Mouse (Mus musculus) intestine, embryonic 14.5 days (tissue): ENCODE measurements at regions not wholly inside any gene's neighbourhood (a gene's known extent, or its start where the extent isn't known, plus 50 kb on each side); places are given as distances from the start of the nearest gene placed in this dataset.

Experiments used
- ATAC-seq: fragments of 200-750 bp; cut with Nextera tagmentation; replicated peaks from 2 replicates; pipeline ENCODE4 v1.8.0; 2017; ENCODE audit warnings: low read depth, moderate number of reproducible peaks, moderate TSS enrichment, moderate library complexity; ENCODE audit not compliant: low FRiP score, low TSS enrichment
- DNase-seq: peaks from one replicate; pipeline ENCODE4 v3.0.0-alpha.2; 2018; ENCODE audit warnings: low spot score
- H3K27ac ChIP-seq: fragments of 300-500 bp; sonication (generic); 2 replicates; pipeline ENCODE4 v1.5.1; 2014; ENCODE audit warnings: low read depth, mild to moderate bottlenecking, control low read depth
- H3K27me3 ChIP-seq: fragments of 300-500 bp; sonication (generic); replicated peaks from 2 replicates; pipeline ENCODE4 v1.6.1; 2014; ENCODE audit warnings: low read length, control low read depth; ENCODE audit not compliant: control insufficient read depth, insufficient read depth
- H3K36me3 ChIP-seq: fragments of 300-500 bp; sonication (generic); 2 replicates; pipeline ENCODE4 v1.6.1; 2014; ENCODE audit warnings: low read length, control low read depth; ENCODE audit not compliant: control insufficient read depth, insufficient read depth
- H3K4me1 ChIP-seq: fragments of 300-500 bp; sonication (generic); replicated peaks from 2 replicates; pipeline ENCODE4 v1.6.1; 2014; ENCODE audit warnings: low read length, control low read depth, mixed read lengths; ENCODE audit not compliant: control insufficient read depth, insufficient read depth
- H3K4me2 ChIP-seq: fragments of 300-500 bp; sonication (generic); 2 replicates; pipeline ENCODE4 v1.6.1; 2014; ENCODE audit warnings: low read length
- H3K4me3 ChIP-seq: fragments of 300-500 bp; sonication (generic); 2 replicates; pipeline ENCODE4 v1.5.1; 2014; ENCODE audit warnings: low read depth, low read length, control low read depth, mixed read lengths
- H3K9ac ChIP-seq: fragments of 300-500 bp; sonication (generic); 2 replicates; pipeline ENCODE4 v1.6.1; 2014; ENCODE audit warnings: mild to moderate bottlenecking, low read length
- H3K9me3 ChIP-seq: fragments of 300-500 bp; sonication (generic); 2 replicates; pipeline ENCODE4 v1.6.1; 2016; ENCODE audit warnings: low read length, control low read depth; ENCODE audit not compliant: control insufficient read depth
- WGBS: fragments of 180-500 bp; shearing (Covaris S2); extraction: QIAGEN DNeasy Blood & Tissue Kit; methylation state at CpG from one replicate; pipeline ENCODE4 v1.1.7; 2014; 5-methylcytosine and 5-hydroxymethylcytosine counted together

DNA sequence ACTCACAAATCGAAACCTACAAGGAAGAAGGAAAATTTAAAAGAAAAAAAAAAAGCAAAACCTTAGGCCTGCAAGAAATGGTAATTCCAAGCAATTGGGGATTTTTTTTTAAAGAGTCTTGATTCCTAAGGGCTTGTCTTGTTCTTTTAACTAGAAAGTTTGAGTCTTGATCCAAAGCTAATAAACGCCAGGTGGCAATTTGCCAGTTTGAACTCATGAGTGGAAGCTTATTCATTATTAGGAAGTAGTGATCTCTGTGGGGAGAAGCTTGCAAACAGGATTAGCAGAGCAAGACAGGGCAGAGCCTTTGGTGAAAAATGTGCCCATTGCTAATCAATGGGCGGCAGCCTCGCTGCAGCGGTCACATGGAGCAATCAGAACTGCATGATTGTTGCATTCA lies 305.6 kb upstream of the Onecut1 start:
- Histone ChIP-seq H3K27ac (no peak overlapping the region), H3K4me2 (no peak overlapping the region), H3K9ac (no peak overlapping the region), H3K4me3 (no peak overlapping the region), H3K27me3 (no peaks in the 10 kb centered on the region), H3K4me1 (no peaks in the 10 kb centered on the region), H3K36me3 (no peaks in the 10 kb centered on the region), H3K9me3 (no peaks in the 10 kb centered on the region)
- DNase-seq (no peak), ATAC-seq (no peak)
- 81% methylated on average over 5 of the region's 5 CpGs for WGBS

DNA sequence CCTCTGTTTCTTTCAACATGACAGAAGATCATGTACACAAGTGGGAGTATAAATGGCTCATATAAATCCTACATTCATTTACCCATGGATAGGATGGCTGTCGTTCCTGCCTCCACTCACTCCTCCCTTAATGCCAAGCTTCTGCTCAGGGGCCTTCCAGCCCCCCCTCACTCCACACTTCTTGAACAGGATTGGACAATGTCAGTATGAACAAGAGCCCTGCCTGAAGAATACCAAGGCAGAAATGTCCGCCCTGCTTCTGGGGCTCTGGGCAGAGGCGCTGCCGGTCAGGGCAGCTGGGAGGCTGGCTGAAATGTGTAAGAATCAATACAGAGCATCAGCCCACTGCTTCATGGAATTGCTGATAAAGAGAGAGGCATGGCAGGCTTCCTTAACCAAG lies 269.0 kb upstream of the Onecut1 start:
- Histone ChIP-seq H3K27ac (no peak overlapping the region), H3K9ac (no peak overlapping the region), H3K4me2 (no peak overlapping the region), H3K4me3 (no peak overlapping the region), H3K4me1 (no peaks in the 10 kb centered on the region), H3K27me3 (no peaks in the 10 kb centered on the region), H3K36me3 (no peaks in the 10 kb centered on the region), H3K9me3 (no peaks in the 10 kb centered on the region)
- WGBS: 67% methylated on average over 4 of the region's 4 CpGs
- no peak for DNase-seq
- no peak for ATAC-seq

GRCm38 (mm10) chr9:74593970-74594369 lies 267.8 kb upstream of the Onecut1 start:
- WGBS: 91% methylated on average over 4 of the region's 4 CpGs
- no peak overlapping the region for H3K9ac ChIP-seq
- no peaks in the 10 kb centered on the region for H3K9me3 ChIP-seq
- no peak overlapping the region for H3K4me2 ChIP-seq
- DNase-seq: no peak
- no peak overlapping the region for H3K4me3 ChIP-seq
- H3K27me3 ChIP-seq: no peaks in the 10 kb centered on the region
- no peak overlapping the region for H3K27ac ChIP-seq
- H3K4me1 ChIP-seq: no peaks in the 10 kb centered on the region
- ATAC-seq: no peak
- no peaks in the 10 kb centered on the region for H3K36me3 ChIP-seq

DNA sequence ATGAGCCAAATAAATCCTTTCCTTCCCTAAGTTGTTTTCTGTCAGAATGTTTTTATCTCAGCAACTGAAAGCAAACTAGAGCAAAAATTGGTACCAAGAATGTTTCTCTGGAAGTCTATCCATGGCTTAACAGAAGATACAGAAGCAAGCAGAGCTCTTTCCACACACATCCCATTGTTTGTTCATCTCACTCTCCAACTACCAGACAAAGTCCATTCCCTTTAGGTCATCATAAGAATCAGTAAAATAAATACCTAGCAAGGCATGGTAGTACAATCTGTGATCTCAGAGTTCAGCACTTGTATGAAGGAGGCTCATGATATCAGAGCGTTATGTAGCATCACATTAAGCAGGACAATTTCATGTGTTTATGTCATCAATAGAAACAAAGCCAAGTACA lies 257.3 kb upstream of the Onecut1 start:
- no peaks in the 10 kb centered on the region for H3K9me3 ChIP-seq
- H3K4me2 ChIP-seq: no peak overlapping the region
- no peak for DNase-seq
- no peaks in the 10 kb centered on the region for H3K4me1 ChIP-seq
- ATAC-seq: no peak
- no peaks in the 10 kb centered on the region for H3K36me3 ChIP-seq
- H3K9ac ChIP-seq: no peak overlapping the region
- no peak overlapping the region for H3K4me3 ChIP-seq
- no peaks in the 10 kb centered on the region for H3K27me3 ChIP-seq
- 95% methylated on average over 1 of the region's 1 CpGs for WGBS
- no peak overlapping the region for H3K27ac ChIP-seq

- no peak for ATAC-seq
Observed at GRCm38 (mm10) chr9:74621957-74622356, 239.8 kb upstream of the Onecut1 start.

DNA sequence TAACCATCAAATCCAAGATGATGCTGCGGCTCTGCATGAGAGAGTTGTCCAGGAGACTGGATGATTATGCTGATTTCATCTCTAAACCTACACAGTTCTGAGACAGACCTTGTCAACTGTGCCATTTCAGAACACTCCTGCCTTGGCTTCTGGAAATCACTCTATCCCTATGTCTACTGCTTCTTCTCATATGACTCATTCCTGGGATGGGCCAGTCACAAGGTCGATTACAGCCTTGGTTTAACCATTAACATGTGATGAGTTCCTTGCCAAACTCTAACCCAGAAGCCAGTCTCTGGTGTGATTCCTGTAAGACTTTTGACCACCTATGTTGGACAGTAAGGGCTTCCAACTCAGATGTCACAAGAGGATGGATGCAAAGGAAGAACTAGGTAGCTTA lies 216.3 kb upstream of the Onecut1 start:
- Histone ChIP-seq H3K36me3 (no peaks in the 10 kb centered on the region), H3K4me1 (no peaks in the 10 kb centered on the region), H3K27me3 (no peaks in the 10 kb centered on the region), H3K4me3 (no peak overlapping the region), H3K9ac (no peak overlapping the region), H3K9me3 (no peaks in the 10 kb centered on the region), H3K27ac (no peak overlapping the region), H3K4me2 (no peak overlapping the region)
- 72% methylated on average over 2 of the region's 2 CpGs for WGBS
- DNase-seq (no peak), ATAC-seq (no peak)

More at GRCm38 (mm10) chr9:74621957-74622356, 239.8 kb upstream of the Onecut1 start:
- Histone ChIP-seq H3K27ac (no peak overlapping the region), H3K27me3 (no peaks in the 10 kb centered on the region), H3K9me3 (no peaks in the 10 kb centered on the region), H3K4me2 (no peak overlapping the region), H3K9ac (no peak overlapping the region), H3K4me1 (no peaks in the 10 kb centered on the region), H3K4me3 (no peak overlapping the region), H3K36me3 (no peaks in the 10 kb centered on the region)
- DNase-seq: no peak

GRCm38 (mm10) chr9:74650036-74650435 lies 211.7 kb upstream of the Onecut1 start:
- Histone ChIP-seq H3K4me2 (no peak overlapping the region), H3K27me3 (no peaks in the 10 kb centered on the region), H3K36me3 (no peaks in the 10 kb centered on the region), H3K9me3 (no peaks in the 10 kb centered on the region), H3K27ac (no peak overlapping the region), H3K4me1 (no peaks in the 10 kb centered on the region), H3K4me3 (no peak overlapping the region), H3K9ac (no peak overlapping the region)
- DNase-seq (no peak), ATAC-seq (no peak)
- 52% methylated on average over 5 of the region's 5 CpGs for WGBS

DNA sequence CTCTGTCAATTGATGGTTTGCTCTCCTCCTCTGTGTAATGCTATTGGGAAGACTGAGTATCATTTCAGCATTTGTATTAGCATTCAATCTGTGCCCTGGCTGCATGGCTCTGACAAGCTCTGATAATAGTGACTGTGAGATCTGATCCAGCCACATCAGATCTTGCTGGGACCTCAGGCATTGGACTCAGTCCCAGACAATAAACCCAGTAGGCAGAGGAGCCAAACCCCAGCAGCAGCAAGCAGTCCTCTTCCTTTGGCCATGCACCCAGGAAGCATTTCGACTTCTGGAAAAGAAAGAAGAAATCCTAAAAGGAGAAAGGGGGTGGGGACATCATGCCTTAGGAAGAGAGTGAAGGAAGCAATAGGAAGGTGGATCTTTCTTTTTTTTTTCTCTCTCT lies 205.8 kb upstream of the Onecut1 start:
- H3K27me3 ChIP-seq: no peaks in the 10 kb centered on the region
- DNase-seq (no peak), ATAC-seq (no peak)
- H3K4me2 ChIP-seq: no peak overlapping the region
- H3K9ac ChIP-seq: no peak overlapping the region
- 75% methylated on average over 1 of the region's 1 CpGs for WGBS
- no peak overlapping the region for H3K4me3 ChIP-seq
- no peak overlapping the region for H3K27ac ChIP-seq
- H3K4me1 ChIP-seq: no peaks in the 10 kb centered on the region
- no peaks in the 10 kb centered on the region for H3K36me3 ChIP-seq
- no peaks in the 10 kb centered on the region for H3K9me3 ChIP-seq

DNA sequence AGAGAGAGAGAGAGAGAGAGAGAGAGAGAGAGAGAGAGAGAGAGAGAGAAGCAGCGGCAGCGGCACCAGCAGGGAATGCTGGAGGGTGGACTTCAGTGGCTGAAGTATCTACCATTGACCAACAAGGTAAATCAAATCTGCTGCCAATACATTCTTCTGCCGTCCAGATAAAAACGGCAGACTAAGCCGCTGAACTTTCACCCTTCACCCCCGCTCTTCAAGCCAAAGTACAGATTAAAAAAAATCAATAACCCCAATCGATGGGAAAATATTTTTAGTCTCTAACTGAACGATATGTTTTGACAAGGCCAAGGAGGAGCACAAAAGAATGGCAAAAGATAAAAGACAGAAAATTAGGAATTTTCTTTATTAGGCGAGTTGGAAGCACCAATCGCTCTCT lies 205.3 kb upstream of the Onecut1 start:
- no peak for DNase-seq

More for the DNA sequence above, 205.3 kb upstream of the Onecut1 start:
- Histone ChIP-seq H3K4me3 (no peak overlapping the region), H3K9me3 (no peaks in the 10 kb centered on the region), H3K27me3 (no peaks in the 10 kb centered on the region), H3K9ac (no peak overlapping the region), H3K4me2 (no peak overlapping the region), H3K36me3 (no peaks in the 10 kb centered on the region), H3K4me1 (no peaks in the 10 kb centered on the region), H3K27ac (no peak overlapping the region)
- WGBS: 72% methylated on average over 9 of the region's 10 CpGs
- ATAC-seq: no peak
